Mouse (Mus musculus) hindbrain, embryonic 15.5 days (tissue): Measurements from ENCODE around the gene Pde4b. TPM values are rescaled to one million over a fixed set of nuclear protein-coding genes. Genes with fewer than 3 reads are reported as not detected.
A peak's percentile ranks its signal among the peaks of the same experiment; 100 is the strongest.

ENCODE experiments used
- ATAC-seq: fragments of 200-750 bp; cut with Nextera tagmentation; 2 replicates; pipeline ENCODE4 v1.8.0; 2017; ENCODE audit warnings: low read depth, moderate number of reproducible peaks, moderate TSS enrichment; ENCODE audit not compliant: low FRiP score
- H3K27ac ChIP-seq: fragments of 300-500 bp; sonication (generic); replicated peaks from 2 replicates; pipeline ENCODE4 v1.5.1; 2015; ENCODE audit warnings: mild to moderate bottlenecking, inconsistent platforms
- H3K27me3 ChIP-seq: fragments of 300-500 bp; sonication (generic); 2 replicates; pipeline ENCODE4 v1.6.1; 2015; ENCODE audit warnings: control low read depth, inconsistent platforms
- H3K36me3 ChIP-seq: fragments of 300-500 bp; sonication (generic); 2 replicates; pipeline ENCODE4 v1.6.1; 2015; ENCODE audit warnings: control low read depth, inconsistent platforms
- H3K4me1 ChIP-seq: fragments of 300-500 bp; sonication (generic); replicated peaks from 2 replicates; pipeline ENCODE4 v1.6.1; 2015; ENCODE audit warnings: control low read depth, inconsistent platforms
- H3K4me2 ChIP-seq: fragments of 300-500 bp; sonication (generic); 2 replicates; pipeline ENCODE4 v1.6.1; 2015; ENCODE audit warnings: moderate library complexity, mild to moderate bottlenecking, inconsistent platforms
- H3K4me3 ChIP-seq: fragments of 300-500 bp; sonication (generic); 2 replicates; pipeline ENCODE4 v1.5.1; 2015; ENCODE audit warnings: mild to moderate bottlenecking, inconsistent platforms
- H3K9ac ChIP-seq: fragments of 300-500 bp; sonication (generic); 2 replicates; pipeline ENCODE4 v1.6.1; 2015; ENCODE audit warnings: inconsistent platforms
- H3K9me3 ChIP-seq: fragments of 300-500 bp; sonication (generic); 2 replicates; pipeline ENCODE4 v1.6.1; 2016; ENCODE audit warnings: control low read depth, inconsistent platforms
- WGBS: fragments of 180-500 bp; shearing (Covaris S2); methylation state at CpG from one replicate; pipeline ENCODE4 v1.1.7; 2015; 5-methylcytosine and 5-hydroxymethylcytosine counted together
- polyA plus RNA-seq: library from polyadenylated mRNA; unstranded; fragments of >200 nt; fragmentation: Nextera tagmentation; extraction: Ambion mirVana; gene quantifications from 2 replicates; pipeline ENCODE4 v1.2.1, GENCODE M21; 2015

Pde4b gene
- polyA plus RNA-seq, 1 experiment from 2014 or later: 44.0 TPM

GRCm38 (mm10) chr4:102520669-102521261 lies 433.4 kb downstream of the Pde4b start:
- Histone ChIP-seq H3K27me3 (no peaks in the 10 kb centered on the region), H3K4me3 (no peak overlapping the region), H3K9me3 (no peaks in the 10 kb centered on the region), H3K27ac (no peak overlapping the region), H3K4me1 (0 out of 2 replicates have a peak, but pooled peaks cover 6% of the 10 kb centered on the region), H3K36me3 (no peaks in the 10 kb centered on the region), H3K9ac (no peak overlapping the region), H3K4me2 (no peak overlapping the region)
- no peak for ATAC-seq
- WGBS: 54% methylated on average over 8 of the region's 8 CpGs

- no peaks in the 10 kb centered on the region for H3K36me3 ChIP-seq
- H3K4me2 ChIP-seq: no peak overlapping the region
- H3K27me3 ChIP-seq: no peaks in the 10 kb centered on the region
- H3K9ac ChIP-seq: no peak overlapping the region
- H3K4me3 ChIP-seq: no peak overlapping the region
- no peak for ATAC-seq
- no peak overlapping the region for H3K27ac ChIP-seq
- H3K4me1 ChIP-seq: 0 out of 2 replicates have a peak, but pooled peaks cover 6% of the 10 kb centered on the region
- H3K9me3 ChIP-seq: no peaks in the 10 kb centered on the region
- WGBS: 70% methylated on average over 6 of the region's 6 CpGs
Measured at GRCm38 (mm10) chr4:102521434-102521833, 434.1 kb downstream of the Pde4b start.

- Histone ChIP-seq H3K9me3 (no peaks in the 10 kb centered on the region), H3K9ac (no peak overlapping the region), H3K4me2 (no peak overlapping the region), H3K4me3 (no peak overlapping the region), H3K27ac (no peak overlapping the region), H3K4me1 (0 out of 2 replicates have a peak, but pooled peaks cover 4% of the 10 kb centered on the region), H3K36me3 (no peaks in the 10 kb centered on the region), H3K27me3 (no peaks in the 10 kb centered on the region)
- no peak for ATAC-seq
- 81% methylated on average over 7 of the region's 7 CpGs for WGBS
Measured at GRCm38 (mm10) chr4:102527361-102527760, 440.0 kb downstream of the Pde4b start.

- no peaks in the 10 kb centered on the region for H3K27me3 ChIP-seq
- 0 out of 2 replicates have a peak, but pooled peaks cover 14% of the 10 kb centered on the region for H3K4me1 ChIP-seq
- ATAC-seq: no peak
- no peak overlapping the region for H3K27ac ChIP-seq
- H3K9me3 ChIP-seq: no peaks in the 10 kb centered on the region
- no peak overlapping the region for H3K4me3 ChIP-seq
- no peak overlapping the region for H3K9ac ChIP-seq
- no peaks in the 10 kb centered on the region for H3K36me3 ChIP-seq
- WGBS: 83% methylated on average over 4 of the region's 4 CpGs
- H3K4me2 ChIP-seq: no peak overlapping the region
Measured at GRCm38 (mm10) chr4:102530797-102531196, 443.5 kb downstream of the Pde4b start.

GRCm38 (mm10) chr4:102531729-102532128 lies 444.4 kb downstream of the Pde4b start:
- no peak overlapping the region for H3K27ac ChIP-seq
- no peaks in the 10 kb centered on the region for H3K27me3 ChIP-seq
- no peak overlapping the region for H3K4me3 ChIP-seq
- ATAC-seq: no peak
- 82% methylated on average over 4 of the region's 4 CpGs for whole genome bisulfite sequencing
- no peak overlapping the region for H3K9ac ChIP-seq
- no peaks in the 10 kb centered on the region for H3K9me3 ChIP-seq
- H3K4me1 ChIP-seq: 0 out of 2 replicates have a peak, but pooled peaks cover 14% of the 10 kb centered on the region
- no peaks in the 10 kb centered on the region for H3K36me3 ChIP-seq
- no peak overlapping the region for H3K4me2 ChIP-seq

GRCm38 (mm10) chr4:102533183-102534048 lies 446.1 kb downstream of the Pde4b start:
- Histone ChIP-seq H3K27me3 (no peaks in the 10 kb centered on the region), H3K4me3 (no peak overlapping the region), H3K36me3 (no peaks in the 10 kb centered on the region), H3K27ac (peak overlapping the region; percentile 66), H3K4me2 (no peak overlapping the region), H3K4me1 (0 out of 2 replicates have a peak, but pooled peaks cover 14% of the 10 kb centered on the region), H3K9me3 (no peaks in the 10 kb centered on the region), H3K9ac (no peak overlapping the region)
- WGBS: 51% methylated on average over 8 of the region's 8 CpGs
- ATAC-seq: no peak

GRCm38 (mm10) chr4:102534049-102534730 lies 446.8 kb downstream of the Pde4b start:
- no peaks in the 10 kb centered on the region for H3K27me3 ChIP-seq
- no peak overlapping the region for H3K9ac ChIP-seq
- no peak overlapping the region for H3K4me2 ChIP-seq
- peak overlapping the region; percentile 66 for H3K27ac ChIP-seq
- no peaks in the 10 kb centered on the region for H3K9me3 ChIP-seq
- 28% methylated on average over 5 of the region's 5 CpGs for WGBS
- H3K4me1 ChIP-seq: 0 out of 2 replicates have a peak, but pooled peaks cover 11% of the 10 kb centered on the region
- H3K4me3 ChIP-seq: no peak overlapping the region
- ATAC-seq: peak; percentile 90
- H3K36me3 ChIP-seq: no peaks in the 10 kb centered on the region

GRCm38 (mm10) chr4:102535886-102536285 lies 448.5 kb downstream of the Pde4b start:
- 87% methylated on average over 3 of the region's 3 CpGs for WGBS
- no peak for ATAC-seq

GRCm38 (mm10) chr4:102538266-102538665 lies 450.9 kb downstream of the Pde4b start:
- no peak overlapping the region for H3K4me2 ChIP-seq
- H3K36me3 ChIP-seq: no peaks in the 10 kb centered on the region
- no peak overlapping the region for H3K9ac ChIP-seq
- no peak overlapping the region for H3K4me3 ChIP-seq
- 91% methylated on average over 1 of the region's 1 CpGs for WGBS
- H3K9me3 ChIP-seq: no peaks in the 10 kb centered on the region
- H3K27ac ChIP-seq: no peak overlapping the region
- no peak for ATAC-seq
- no peaks in the 10 kb centered on the region for H3K27me3 ChIP-seq
- H3K4me1 ChIP-seq: 0 out of 2 replicates have a peak, but pooled peaks cover 9% of the 10 kb centered on the region

More at GRCm38 (mm10) chr4:102535886-102536285, 448.5 kb downstream of the Pde4b start:
- no peak overlapping the region for H3K4me3 ChIP-seq
- H3K27ac ChIP-seq: no peak overlapping the region
- no peak overlapping the region for H3K4me2 ChIP-seq
- H3K27me3 ChIP-seq: no peaks in the 10 kb centered on the region
- H3K36me3 ChIP-seq: no peaks in the 10 kb centered on the region
- H3K9ac ChIP-seq: no peak overlapping the region
- H3K9me3 ChIP-seq: no peaks in the 10 kb centered on the region
- 0 out of 2 replicates have a peak, but pooled peaks cover 11% of the 10 kb centered on the region for H3K4me1 ChIP-seq

- WGBS: 78% methylated on average over 2 of the region's 2 CpGs
- no peak for ATAC-seq
- Histone ChIP-seq H3K36me3 (no peaks in the 10 kb centered on the region), H3K4me1 (0 out of 2 replicates have a peak, but pooled peaks cover 5% of the 10 kb centered on the region), H3K27me3 (no peaks in the 10 kb centered on the region), H3K9me3 (no peaks in the 10 kb centered on the region), H3K4me2 (no peak overlapping the region), H3K4me3 (no peak overlapping the region), H3K9ac (no peak overlapping the region), H3K27ac (no peak overlapping the region)
Measured at GRCm38 (mm10) chr4:102538793-102539192, 451.4 kb downstream of the Pde4b start.

- H3K27me3 ChIP-seq: no peaks in the 10 kb centered on the region
- H3K4me3 ChIP-seq: no peak overlapping the region
- no peak overlapping the region for H3K9ac ChIP-seq
- H3K36me3 ChIP-seq: no peaks in the 10 kb centered on the region
- no peaks in the 10 kb centered on the region for H3K9me3 ChIP-seq
- 0 out of 2 replicates have a peak, but pooled peaks cover 3% of the 10 kb centered on the region for H3K4me1 ChIP-seq
- no peak for ATAC-seq
- no peak overlapping the region for H3K27ac ChIP-seq
- 92% methylated on average over 5 of the region's 5 CpGs for WGBS
- no peak overlapping the region for H3K4me2 ChIP-seq
Measured at GRCm38 (mm10) chr4:102539598-102540180, 452.3 kb downstream of the Pde4b start.
